Mouse (Mus musculus): Measurements from ENCODE around the gene Ldhd. TPM values are rescaled to one million over a fixed set of nuclear protein-coding genes. Genes with fewer than 3 reads are reported as not detected.

Ldhd gene
- polyA plus RNA-seq, 1 experiment from 2014 or later, result 0.60 TPM

- Histone ChIP-seq H3K27ac (replicated peaks; ENCODE audit: low read depth, low read length) (no peak overlapping the region), H3K9ac (ENCODE audit: low read depth, low read length) (no peak overlapping the region), H3K4me2 (ENCODE audit: low read depth, low read length) (no peak overlapping the region), H3K36me3 (ENCODE audit: control insufficient read depth, insufficient read depth, low read length) (peaks cover 25% of the 10 kb centered on the region), H3K4me1 (ENCODE audit: control insufficient read depth, insufficient read depth, low read length) (no peaks in the 10 kb centered on the region), H3K27me3 (replicated peaks; ENCODE audit: control insufficient read depth, insufficient read depth, low read length) (no peaks in the 10 kb centered on the region), H3K9me3 (ENCODE audit: control insufficient read depth, low read length) (no peaks in the 10 kb centered on the region), H3K4me3 (ENCODE audit: low read depth, low read length) (no peak overlapping the region)
- DNase-seq (ENCODE audit: low spot score) (no peak), ATAC-seq (ENCODE audit: low read depth) (no peak)
- WGBS, result 93% methylated on average over 10 of the region's 10 CpGs
Measured at GRCm38 (mm10) chr8:111624853-111625221, 5.3 kb downstream of the Ldhd start.

DNA sequence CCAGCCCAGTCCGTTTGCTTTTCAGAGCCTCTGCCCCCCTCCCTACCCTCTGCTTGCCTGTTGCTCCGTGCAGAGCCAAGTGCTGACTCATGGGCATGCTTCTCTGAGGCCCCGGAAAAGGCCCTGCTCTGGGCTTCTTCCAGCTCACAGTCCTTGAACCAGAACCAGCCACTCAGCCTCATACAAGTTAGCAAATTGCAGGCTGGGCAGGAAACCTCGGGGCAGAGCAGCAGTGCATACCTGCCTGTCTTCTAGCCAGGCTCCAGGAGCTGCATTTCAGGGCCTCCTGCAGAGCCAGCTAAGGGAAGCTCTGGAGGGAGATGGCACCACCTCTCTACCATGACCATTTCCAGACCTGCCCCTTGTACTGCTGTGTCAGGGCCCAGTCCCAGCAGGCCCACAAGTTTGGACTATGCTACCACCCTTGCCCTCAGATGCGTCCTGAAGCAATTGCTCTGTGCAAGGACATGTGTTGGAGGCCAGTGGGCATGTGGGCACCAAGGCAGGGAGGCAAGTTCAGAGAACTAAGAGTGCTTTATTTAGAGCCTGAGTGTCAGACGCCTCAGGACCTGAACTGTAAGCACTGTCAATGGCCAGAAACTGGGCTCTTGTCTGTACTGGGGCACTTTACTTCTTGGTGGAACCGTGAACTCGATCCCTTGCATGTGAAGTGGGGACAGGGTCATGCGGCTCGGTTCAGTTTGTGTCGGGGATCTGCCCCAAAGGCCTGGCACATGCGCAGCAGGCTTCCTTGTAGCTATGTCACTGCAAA, 5.9 kb downstream of the Ldhd start:
- Histone ChIP-seq H3K4me2 (ENCODE audit: low read depth, low read length) (no peak overlapping the region), H3K36me3 (ENCODE audit: control insufficient read depth, insufficient read depth, low read length) (peaks cover 27% of the 10 kb centered on the region), H3K27me3 (replicated peaks; ENCODE audit: control insufficient read depth, insufficient read depth, low read length) (no peaks in the 10 kb centered on the region), H3K9me3 (ENCODE audit: control insufficient read depth, low read length) (no peaks in the 10 kb centered on the region), H3K4me3 (ENCODE audit: low read depth, low read length) (no peak overlapping the region), H3K4me1 (ENCODE audit: control insufficient read depth, insufficient read depth, low read length) (no peaks in the 10 kb centered on the region), H3K9ac (ENCODE audit: low read depth, low read length) (no peak overlapping the region), H3K27ac (replicated peaks; ENCODE audit: low read depth, low read length) (no peak overlapping the region)
- DNase-seq (ENCODE audit: low spot score), result no peak
- 74% methylated on average over 12 of the region's 12 CpGs for WGBS
- no peak for ATAC-seq (ENCODE audit: low read depth)

GRCm38 (mm10) chr8:111622553-111622952, 7.6 kb downstream of the Ldhd start:
- 79% methylated on average over 10 of the region's 10 CpGs for WGBS
- no peaks in the 10 kb centered on the region for H3K27me3 ChIP-seq (replicated peaks; ENCODE audit: control insufficient read depth, insufficient read depth, low read length)
- no peak overlapping the region for H3K4me3 ChIP-seq (ENCODE audit: low read depth, low read length)
- H3K4me1 ChIP-seq (ENCODE audit: control insufficient read depth, insufficient read depth, low read length), result peaks cover 4% of the 10 kb centered on the region; the same call in 1 of the 2 replicates
- no peak overlapping the region for H3K27ac ChIP-seq (replicated peaks; ENCODE audit: low read depth, low read length)
- no peak overlapping the region for H3K4me2 ChIP-seq (ENCODE audit: low read depth, low read length)
- peaks cover 27% of the 10 kb centered on the region for H3K36me3 ChIP-seq (ENCODE audit: control insufficient read depth, insufficient read depth, low read length)
- H3K9me3 ChIP-seq (ENCODE audit: control insufficient read depth, low read length), result no peaks in the 10 kb centered on the region
- no peak overlapping the region for H3K9ac ChIP-seq (ENCODE audit: low read depth, low read length)
- no peak for ATAC-seq (ENCODE audit: low read depth)
- no peak for DNase-seq (ENCODE audit: low spot score)

DNA sequence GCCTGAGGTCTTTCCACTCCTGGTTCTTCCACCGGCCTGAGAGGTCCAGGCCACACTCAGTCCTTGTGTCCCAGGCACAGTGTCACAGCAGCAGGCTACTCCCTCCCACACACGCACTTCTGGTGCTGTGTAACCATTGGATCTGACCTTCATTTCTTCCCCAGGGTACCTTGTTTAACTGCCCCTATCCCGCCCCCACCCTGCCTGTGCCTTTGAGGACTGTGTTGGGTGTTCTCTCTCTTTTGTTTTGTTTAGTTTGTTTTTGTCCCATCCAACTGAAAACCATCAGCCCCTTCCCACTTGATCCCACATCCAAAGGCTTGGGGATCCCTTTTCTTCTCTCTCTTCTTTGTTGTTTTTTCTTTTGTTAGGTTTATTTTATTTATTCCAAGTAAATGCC, 8.1 kb downstream of the Ldhd start:
- no peak overlapping the region for H3K27ac ChIP-seq (replicated peaks; ENCODE audit: low read depth, low read length)
- DNase-seq (ENCODE audit: low spot score) (no peak), ATAC-seq (ENCODE audit: low read depth) (no peak)
- no peaks in the 10 kb centered on the region for H3K27me3 ChIP-seq (replicated peaks; ENCODE audit: control insufficient read depth, insufficient read depth, low read length)
- no peaks in the 10 kb centered on the region for H3K9me3 ChIP-seq (ENCODE audit: control insufficient read depth, low read length)
- peaks cover 27% of the 10 kb centered on the region for H3K36me3 ChIP-seq (ENCODE audit: control insufficient read depth, insufficient read depth, low read length)
- 68% methylated on average over 3 of the region's 3 CpGs for WGBS
- H3K9ac ChIP-seq (ENCODE audit: low read depth, low read length), result no peak overlapping the region
- H3K4me1 ChIP-seq (ENCODE audit: control insufficient read depth, insufficient read depth, low read length), result peaks cover 4% of the 10 kb centered on the region; the same call in 1 of the 2 replicates
- H3K4me3 ChIP-seq (ENCODE audit: low read depth, low read length), result no peak overlapping the region
- no peak overlapping the region for H3K4me2 ChIP-seq (ENCODE audit: low read depth, low read length)

DNA sequence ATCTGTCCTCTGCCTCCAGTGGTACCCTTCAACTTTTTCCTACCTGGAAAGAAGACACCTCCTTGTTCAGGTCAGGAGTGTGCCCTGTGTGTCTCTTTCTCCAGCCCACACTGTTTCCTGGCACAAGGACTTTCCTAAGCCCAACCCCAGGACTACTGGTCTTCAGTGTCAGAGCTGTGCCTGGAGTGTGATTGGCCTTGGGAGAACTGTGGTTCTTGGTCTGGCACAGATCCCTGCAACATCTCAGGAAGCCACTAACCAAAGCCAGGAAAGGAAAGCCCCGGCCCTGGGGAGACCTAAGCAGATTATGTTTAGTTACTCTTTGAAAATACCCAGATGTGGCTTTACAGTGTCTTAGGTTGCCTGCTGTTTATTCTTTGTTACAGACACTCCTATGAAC, 10.2 kb downstream of the Ldhd start:
- H3K4me2 ChIP-seq (ENCODE audit: low read depth, low read length), result no peak overlapping the region
- no peak overlapping the region for H3K9ac ChIP-seq (ENCODE audit: low read depth, low read length)
- no peaks in the 10 kb centered on the region for H3K9me3 ChIP-seq (ENCODE audit: control insufficient read depth, low read length)
- H3K27ac ChIP-seq (replicated peaks; ENCODE audit: low read depth, low read length), result no peak overlapping the region
- ATAC-seq (ENCODE audit: low read depth) (peak; percentile 68), DNase-seq (ENCODE audit: low spot score) (peak; percentile 68)
- peaks cover 4% of the 10 kb centered on the region; the same call in 1 of the 2 replicates for H3K4me1 ChIP-seq (ENCODE audit: control insufficient read depth, insufficient read depth, low read length)
- 29% methylated on average over 1 of the region's 1 CpGs for WGBS
- H3K27me3 ChIP-seq (replicated peaks; ENCODE audit: control insufficient read depth, insufficient read depth, low read length), result no peaks in the 10 kb centered on the region
- no peak overlapping the region for H3K4me3 ChIP-seq (ENCODE audit: low read depth, low read length)
- H3K36me3 ChIP-seq (ENCODE audit: control insufficient read depth, insufficient read depth, low read length), result peaks cover 27% of the 10 kb centered on the region

- peaks cover 23% of the 10 kb centered on the region for H3K36me3 ChIP-seq (ENCODE audit: control insufficient read depth, insufficient read depth, low read length)
- no peak for ATAC-seq (ENCODE audit: low read depth)
Measured at GRCm38 (mm10) chr8:111618273-111618672, 11.9 kb downstream of the Ldhd start.

GRCm38 (mm10) chr8:111617812-111618211, 12.4 kb downstream of the Ldhd start:
- H3K27ac ChIP-seq (replicated peaks; ENCODE audit: low read depth, low read length), result no peak overlapping the region
- ATAC-seq (ENCODE audit: low read depth) (no peak), DNase-seq (ENCODE audit: low spot score) (no peak)
- H3K9ac ChIP-seq (ENCODE audit: low read depth, low read length), result no peak overlapping the region
- H3K36me3 ChIP-seq (ENCODE audit: control insufficient read depth, insufficient read depth, low read length), result peaks cover 18% of the 10 kb centered on the region
- H3K4me3 ChIP-seq (ENCODE audit: low read depth, low read length), result no peak overlapping the region
- H3K9me3 ChIP-seq (ENCODE audit: control insufficient read depth, low read length), result no peaks in the 10 kb centered on the region
- 70% methylated on average over 6 of the region's 6 CpGs for WGBS
- peaks cover 4% of the 10 kb centered on the region; the same call in 1 of the 2 replicates for H3K4me1 ChIP-seq (ENCODE audit: control insufficient read depth, insufficient read depth, low read length)
- H3K27me3 ChIP-seq (replicated peaks; ENCODE audit: control insufficient read depth, insufficient read depth, low read length), result no peaks in the 10 kb centered on the region
- H3K4me2 ChIP-seq (ENCODE audit: low read depth, low read length), result no peak overlapping the region

More at GRCm38 (mm10) chr8:111618273-111618672, 11.9 kb downstream of the Ldhd start:
- Histone ChIP-seq H3K27ac (replicated peaks; ENCODE audit: low read depth, low read length) (no peak overlapping the region), H3K9me3 (ENCODE audit: control insufficient read depth, low read length) (no peaks in the 10 kb centered on the region), H3K4me2 (ENCODE audit: low read depth, low read length) (no peak overlapping the region), H3K27me3 (replicated peaks; ENCODE audit: control insufficient read depth, insufficient read depth, low read length) (no peaks in the 10 kb centered on the region), H3K4me1 (ENCODE audit: control insufficient read depth, insufficient read depth, low read length) (peaks cover 4% of the 10 kb centered on the region; the same call in 1 of the 2 replicates), H3K9ac (ENCODE audit: low read depth, low read length) (no peak overlapping the region), H3K4me3 (ENCODE audit: low read depth, low read length) (no peak overlapping the region)
- 82% methylated on average over 4 of the region's 4 CpGs for WGBS
- DNase-seq (ENCODE audit: low spot score), result no peak

DNA sequence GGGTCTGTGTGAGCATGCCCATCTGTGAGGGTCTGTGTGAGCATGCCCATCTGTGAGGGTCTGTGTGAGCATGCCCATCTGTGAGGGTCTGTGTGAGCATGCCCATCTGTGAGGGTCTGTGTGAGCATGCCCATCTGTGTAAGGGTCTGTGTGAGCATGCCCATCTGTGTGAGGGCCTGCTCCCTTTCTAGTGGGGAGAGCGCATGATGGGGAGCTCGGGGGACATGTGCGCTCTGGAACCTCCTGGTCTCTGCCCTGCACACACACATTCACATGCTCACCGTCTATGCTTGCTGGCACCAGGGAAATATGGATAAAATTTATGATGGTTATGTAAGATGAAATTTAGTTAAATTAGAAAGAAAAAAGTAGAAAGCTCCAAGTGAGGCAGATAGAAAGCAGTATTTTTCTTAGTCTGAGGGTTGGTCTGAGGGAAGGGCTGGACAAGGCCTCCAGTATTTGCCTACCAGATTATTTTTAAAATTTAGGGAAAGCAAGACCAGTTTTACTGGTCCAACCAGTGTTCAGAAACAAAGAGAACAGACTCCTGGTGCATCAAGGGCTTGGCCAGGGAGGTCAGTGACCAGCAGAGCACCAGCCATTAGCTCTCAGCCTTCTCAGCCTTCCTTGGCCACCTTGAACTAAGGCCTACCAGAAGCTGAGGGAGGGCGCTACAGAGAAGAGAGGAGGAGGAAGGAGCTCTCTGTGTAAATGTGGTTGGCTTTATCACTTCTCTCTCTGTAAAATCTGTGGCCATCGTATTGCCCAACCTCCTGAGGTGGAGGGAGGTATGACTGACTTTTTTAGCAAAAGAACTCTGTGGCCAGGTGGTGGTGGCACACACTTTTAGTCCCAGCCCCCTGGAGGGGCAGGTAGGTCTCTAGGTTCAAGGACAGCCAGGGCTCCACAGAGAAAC, 15.1 kb downstream of the Ldhd start:
- WGBS, result 88% methylated on average over 6 of the region's 6 CpGs
- no peak for ATAC-seq (ENCODE audit: low read depth)

More for the DNA sequence above, 15.1 kb downstream of the Ldhd start:
- no peak for DNase-seq (ENCODE audit: low spot score)
- Histone ChIP-seq H3K27me3 (replicated peaks; ENCODE audit: control insufficient read depth, insufficient read depth, low read length) (no peaks in the 10 kb centered on the region), H3K36me3 (ENCODE audit: control insufficient read depth, insufficient read depth, low read length) (peaks cover 20% of the 10 kb centered on the region; the same call in 1 of the 2 replicates), H3K9me3 (ENCODE audit: control insufficient read depth, low read length) (no peaks in the 10 kb centered on the region), H3K4me3 (ENCODE audit: low read depth, low read length) (no peak overlapping the region), H3K4me1 (ENCODE audit: control insufficient read depth, insufficient read depth, low read length) (peaks cover 4% of the 10 kb centered on the region; the same call in 1 of the 2 replicates), H3K4me2 (ENCODE audit: low read depth, low read length) (no peak overlapping the region), H3K27ac (replicated peaks; ENCODE audit: low read depth, low read length) (no peak overlapping the region), H3K9ac (ENCODE audit: low read depth, low read length) (no peak overlapping the region)

Measured in embryonic facial prominence, embryonic 14.5 days (tissue).